Mouse (Mus musculus): ENCODE results near the gene Ints7. TPM values are rescaled to one million over a fixed set of nuclear protein-coding genes. Genes with fewer than 3 reads are reported as not detected.

The Ints7 gene
- polyA plus RNA-seq, 1 experiment from 2014 or later: 37.2 TPM

DNA sequence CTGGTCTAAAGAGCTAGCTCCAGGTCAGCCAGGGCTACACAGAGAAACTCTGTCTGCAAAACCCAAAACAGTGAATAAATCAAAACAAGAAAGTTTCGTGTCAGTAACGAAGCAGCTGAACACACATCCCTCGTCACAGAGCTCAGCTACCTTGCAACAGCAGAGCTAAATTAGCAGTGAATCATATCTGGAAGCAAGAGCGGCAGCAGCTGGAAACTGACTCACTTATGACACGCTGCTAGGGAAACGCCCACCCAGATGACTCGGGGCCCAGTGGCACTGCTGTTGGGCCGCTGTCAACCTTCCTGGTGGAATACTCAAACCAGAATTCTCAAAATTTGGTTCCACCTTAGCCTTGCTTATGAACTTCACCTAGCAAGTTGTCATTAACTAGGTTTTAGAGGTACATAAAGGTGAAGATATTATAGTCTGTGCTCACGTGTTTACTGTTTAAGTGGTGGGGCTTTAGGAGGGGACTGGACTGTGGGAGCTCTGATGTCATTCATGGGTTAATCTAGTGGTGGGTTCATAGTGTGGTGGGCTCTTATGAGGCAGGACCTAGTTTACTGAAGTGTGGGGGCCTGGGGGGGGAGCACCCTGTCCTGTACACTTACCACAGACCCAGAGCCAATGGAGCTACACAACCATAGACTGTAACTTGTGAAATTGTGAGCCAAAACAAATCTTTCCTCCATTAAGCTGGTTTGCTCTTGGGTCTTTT, 86.9 kb downstream of the Ints7 start:
- H3K36me3 ChIP-seq: no peaks in the 10 kb centered on the region
- H3K4me3 ChIP-seq: no peak overlapping the region
- H3K9ac ChIP-seq: no peak overlapping the region
- no peak overlapping the region for H3K4me2 ChIP-seq
- WGBS: 46% methylated on average over 9 of the region's 9 CpGs
- no peaks in the 10 kb centered on the region for H3K27me3 ChIP-seq (replicated peaks)
- H3K9me3 ChIP-seq: no peaks in the 10 kb centered on the region
- no peak for ATAC-seq (ENCODE audit: extremely low read depth, insufficient number of reproducible peaks, low FRiP score, low TSS enrichment)
- H3K4me1 ChIP-seq: peaks cover 11% of the 10 kb centered on the region
- no peak overlapping the region for H3K27ac ChIP-seq (replicated peaks)

DNA sequence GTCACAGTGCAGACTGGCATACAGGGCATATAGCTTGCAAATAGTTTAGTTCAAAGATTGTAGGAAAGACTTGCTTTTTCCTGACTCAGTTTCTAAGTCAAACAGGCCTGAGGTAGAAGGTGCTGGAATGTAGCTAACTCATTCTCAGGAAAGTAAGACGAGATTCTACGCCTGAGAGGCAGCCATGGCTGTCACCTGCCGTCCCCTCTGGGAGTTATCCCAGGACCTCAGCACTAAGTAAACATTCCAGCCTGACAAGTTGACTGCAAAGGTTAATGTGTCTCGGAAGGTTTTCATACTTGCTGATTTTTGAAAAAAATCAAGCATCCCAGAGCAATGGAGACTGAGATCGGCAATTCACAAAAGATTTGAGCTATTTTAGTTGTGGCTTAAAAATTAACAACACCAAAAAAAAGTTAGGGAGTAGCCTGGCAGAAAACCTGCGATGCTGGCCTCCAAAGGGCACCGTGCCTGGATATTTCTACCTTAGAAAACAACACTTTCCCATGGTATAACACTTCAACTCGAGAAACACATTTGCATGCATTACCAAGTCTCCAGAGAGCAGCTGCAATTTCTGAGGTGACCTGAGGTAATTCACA, 87.6 kb downstream of the Ints7 start:
- Histone ChIP-seq H3K4me3 (no peak overlapping the region), H3K9ac (no peak overlapping the region), H3K27ac (replicated peaks) (no peak overlapping the region), H3K4me2 (no peak overlapping the region), H3K9me3 (no peaks in the 10 kb centered on the region), H3K27me3 (replicated peaks) (no peaks in the 10 kb centered on the region), H3K4me1 (peaks cover 11% of the 10 kb centered on the region), H3K36me3 (no peaks in the 10 kb centered on the region)
- ATAC-seq (ENCODE audit: extremely low read depth, insufficient number of reproducible peaks, low FRiP score, low TSS enrichment): no peak
- WGBS: 45% methylated on average over 8 of the region's 8 CpGs

DNA sequence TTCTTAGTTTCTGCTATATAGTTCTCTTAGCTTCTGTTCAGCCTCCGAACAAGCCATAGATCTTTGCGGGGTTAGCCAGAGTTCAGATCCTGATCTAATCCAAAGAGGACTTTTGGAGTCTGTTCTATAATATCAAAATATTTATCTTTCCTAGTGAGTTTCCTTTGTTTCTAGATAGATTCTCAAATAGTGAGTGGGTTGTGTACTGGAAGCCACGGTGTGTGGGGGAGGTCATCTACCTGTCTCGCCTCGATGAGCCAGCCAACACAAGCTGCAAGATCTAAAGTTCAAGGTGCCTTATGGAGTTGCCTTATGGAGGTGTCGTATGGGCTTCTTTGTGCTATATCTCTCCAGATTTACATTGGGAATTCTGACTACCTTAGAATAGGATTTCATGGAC, 88.2 kb downstream of the Ints7 start:
- no peak overlapping the region for H3K27ac ChIP-seq (replicated peaks)
- WGBS: 77% methylated on average over 6 of the region's 6 CpGs

DNA sequence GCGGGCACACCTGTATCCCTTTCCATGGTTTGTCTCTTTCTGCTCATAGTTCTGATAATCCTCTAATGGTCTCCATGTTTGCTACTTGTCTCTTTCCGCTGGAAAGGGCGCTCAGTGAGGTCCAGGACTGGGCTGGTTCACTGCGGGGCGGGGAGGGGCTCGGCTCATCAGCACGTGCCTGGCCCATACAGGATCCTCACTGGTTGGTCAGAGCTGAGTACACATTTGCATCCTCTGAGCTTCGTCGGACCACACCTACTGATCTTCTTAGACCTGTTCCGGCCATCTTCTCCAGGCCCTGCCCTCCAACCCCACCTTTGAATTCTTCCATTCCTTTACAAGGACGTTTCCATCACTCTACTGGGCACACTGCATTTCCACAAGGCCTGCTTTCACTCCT, 90.9 kb downstream of the Ints7 start:
- no peaks in the 10 kb centered on the region for H3K9me3 ChIP-seq
- no peak for ATAC-seq (ENCODE audit: extremely low read depth, insufficient number of reproducible peaks, low FRiP score, low TSS enrichment)
- no peaks in the 10 kb centered on the region for H3K27me3 ChIP-seq (replicated peaks)
- no peaks in the 10 kb centered on the region for H3K36me3 ChIP-seq
- H3K27ac ChIP-seq (replicated peaks): no peak overlapping the region
- H3K9ac ChIP-seq: no peak overlapping the region
- H3K4me3 ChIP-seq: no peak overlapping the region
- 79% methylated on average over 11 of the region's 11 CpGs for WGBS
- peaks cover 11% of the 10 kb centered on the region for H3K4me1 ChIP-seq
- no peak overlapping the region for H3K4me2 ChIP-seq

More for the DNA sequence above, 88.2 kb downstream of the Ints7 start:
- Histone ChIP-seq H3K27me3 (replicated peaks) (no peaks in the 10 kb centered on the region), H3K4me2 (no peak overlapping the region), H3K9me3 (no peaks in the 10 kb centered on the region), H3K9ac (no peak overlapping the region), H3K36me3 (no peaks in the 10 kb centered on the region), H3K4me3 (no peak overlapping the region), H3K4me1 (peaks cover 11% of the 10 kb centered on the region)
- no peak for ATAC-seq (ENCODE audit: extremely low read depth, insufficient number of reproducible peaks, low FRiP score, low TSS enrichment)

DNA sequence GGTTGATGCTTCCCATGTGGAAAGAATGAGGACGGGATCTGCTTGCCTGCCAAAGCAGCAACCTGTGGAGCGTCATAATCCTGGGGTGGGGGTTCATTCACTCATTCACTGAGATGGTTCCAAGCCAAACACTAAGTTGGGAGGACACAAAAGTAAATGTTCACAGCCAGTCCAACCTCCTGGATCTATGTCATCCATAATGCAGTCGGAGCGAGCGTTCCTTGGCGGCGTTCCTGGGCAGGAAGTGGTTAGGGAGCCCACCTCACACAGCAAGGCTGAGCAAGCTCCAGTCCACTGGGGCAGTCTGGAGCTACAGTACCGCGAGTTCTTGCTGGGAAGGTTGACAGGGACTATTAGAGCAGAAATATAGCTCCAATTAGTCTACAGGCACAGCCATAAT, 92.6 kb downstream of the Ints7 start:
- Histone ChIP-seq H3K4me2 (no peak overlapping the region), H3K36me3 (no peaks in the 10 kb centered on the region), H3K27me3 (replicated peaks) (no peaks in the 10 kb centered on the region), H3K9me3 (no peaks in the 10 kb centered on the region), H3K27ac (replicated peaks) (no peak overlapping the region), H3K4me1 (no peaks in the 10 kb centered on the region), H3K4me3 (no peak overlapping the region), H3K9ac (no peak overlapping the region)
- ATAC-seq (ENCODE audit: extremely low read depth, insufficient number of reproducible peaks, low FRiP score, low TSS enrichment): no peak
- 73% methylated on average over 9 of the region's 9 CpGs for WGBS

Other genes starting within 250 kb of the Ints7 start
- gene Tmem206, start 249.7 kb upstream of the Ints7 start, polyA plus RNA-seq (2015; fragmentation: Nextera tagmentation; extraction: Ambion mirVana): 16.2 and 17.6 TPM in 2 replicates
- 21.2 and 22.6 TPM in 2 replicates for gene Ppp2r5a, start 172.4 kb upstream of the Ints7 start, polyA plus RNA-seq (2015; fragmentation: Nextera tagmentation; extraction: Ambion mirVana)
- 29.3 and 31.2 TPM in 2 replicates for gene Dtl, start 92 bp upstream of the Ints7 start, polyA plus RNA-seq (2015; fragmentation: Nextera tagmentation; extraction: Ambion mirVana)
- 15.4 and 21.3 TPM in 2 replicates for gene Lpgat1, start 142.2 kb downstream of the Ints7 start, polyA plus RNA-seq (2015; fragmentation: Nextera tagmentation; extraction: Ambion mirVana)
- gene Nek2, start 245.8 kb downstream of the Ints7 start, polyA plus RNA-seq (2015; fragmentation: Nextera tagmentation; extraction: Ambion mirVana): 31.7 and 33.9 TPM in 2 replicates

Data from heart, embryonic 13.5 days (tissue).